8 mouse cellular contexts compared by ENCODE assay signal in the genomic region with DNA sequence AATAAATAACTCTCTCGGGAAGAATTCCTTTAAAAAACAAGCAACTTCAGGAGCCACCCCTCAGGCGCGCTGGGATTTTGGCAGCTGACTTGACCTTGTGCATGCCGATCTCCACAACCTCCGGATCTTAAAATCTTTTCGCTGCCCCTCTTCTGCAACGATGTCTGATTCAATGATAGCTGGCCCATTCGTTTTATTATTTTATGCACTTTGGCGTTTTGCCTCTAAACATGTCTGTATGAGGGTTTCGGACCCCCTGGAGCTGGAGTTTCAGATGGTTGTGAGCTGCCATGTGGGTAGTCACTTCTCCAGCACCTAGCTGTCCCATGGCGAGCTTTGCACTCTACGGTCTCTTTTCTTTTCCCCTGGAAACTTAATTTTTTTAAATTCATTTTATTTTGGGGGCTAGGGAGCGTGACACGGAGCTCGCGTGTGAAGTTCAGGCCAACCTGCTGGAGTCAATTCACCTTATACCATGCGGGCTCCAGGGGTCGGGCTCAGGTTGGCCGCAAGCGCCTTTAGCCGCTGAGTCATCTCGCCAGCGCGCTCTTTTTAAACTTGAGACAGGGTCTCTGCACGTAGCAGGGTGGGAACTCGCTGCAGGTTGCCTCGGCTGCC. TPM values are rescaled to one million over a fixed set of nuclear protein-coding genes. Genes with fewer than 3 reads are reported as not detected.
DNase-seq lines count a peak whose midpoint lies in the region; ATAC-seq and TF ChIP-seq lines count a peak whose summit lies in the region.

No protein-coding gene starts in this region.

- no peaks in the 10 kb centered on the region for H3K9me3 ChIP-seq in E14TG2a.4 (ENCODE audit: low read length)
- H3K9me3 ChIP-seq in forebrain, embryonic 10.5 days, result no peaks in the 10 kb centered on the region
- H3K9me3 ChIP-seq in intestine, embryonic 15.5 days, result no peaks in the 10 kb centered on the region

- TF ChIP-seq CTCF in E14TG2a.4 (conservative IDR thresholded peaks at IDR 0.05; ENCODE audit: low read length), result no peak

- peaks cover 68% of the 10 kb centered on the region for H3K4me1 ChIP-seq in E14TG2a.4 (replicated peaks; ENCODE audit: low read depth, low read length)
- H3K4me1 ChIP-seq in forebrain, embryonic 10.5 days, result peaks cover 41% of the 10 kb centered on the region
- peaks cover 10% of the 10 kb centered on the region for H3K4me1 ChIP-seq in intestine, embryonic 15.5 days (replicated peaks)

- peak; percentile 31 for ATAC-seq in intestine, embryonic 15.5 days
- ATAC-seq in megakaryocyte, adult 5-6 weeks (ENCODE audit: poor library complexity, severe bottlenecking), result peak; percentile 52

- H3K9ac ChIP-seq in intestine, embryonic 15.5 days, result peak overlapping the region; percentile 95

- peak overlapping the region; percentile 99 for H3K27ac ChIP-seq in forebrain, embryonic 10.5 days
- peak overlapping the region; percentile 93 for H3K27ac ChIP-seq in intestine, embryonic 15.5 days

- H3K27me3 ChIP-seq in E14TG2a.4 (ENCODE audit: insufficient read depth, low read length), result peaks cover 14% of the 10 kb centered on the region
- no peaks in the 10 kb centered on the region for H3K27me3 ChIP-seq in forebrain, embryonic 10.5 days (ENCODE audit: poor library complexity, severe bottlenecking)
- H3K27me3 ChIP-seq in intestine, embryonic 15.5 days (replicated peaks), result no peaks in the 10 kb centered on the region

- H3K36me3 ChIP-seq in E14TG2a.4 (ENCODE audit: insufficient read depth, low read length), result peaks cover 37% of the 10 kb centered on the region
- peaks cover 36% of the 10 kb centered on the region for H3K36me3 ChIP-seq in forebrain, embryonic 10.5 days (replicated peaks)
- H3K36me3 ChIP-seq in intestine, embryonic 15.5 days, result no peaks in the 10 kb centered on the region

- peak; percentile 72 for DNase-seq in adrenal gland, postnatal 25 days
- no peak for DNase-seq in adrenal gland, postnatal 4 days (ENCODE audit: low spot score in 2 of 2)
- DNase-seq in forebrain, embryonic 10.5 days (ENCODE audit: extremely low spot score, low spot score), result no peak
- DNase-seq in right cerebral cortex, postnatal 10 days (ENCODE audit: low spot score in 2 of 2), result no peak
- no peak for DNase-seq in retina, postnatal 1 day

- 3% methylated on average over 27 of the region's 27 CpGs for WGBS in forebrain, embryonic 10.5 days
- WGBS in intestine, embryonic 15.5 days, result under 1% methylated on average over 27 of the region's 27 CpGs

- peak overlapping the region; percentile 66 for H3K4me2 ChIP-seq in intestine, embryonic 15.5 days (replicated peaks)

- peak overlapping the region; percentile 93 for H3K4me3 ChIP-seq in E14TG2a.4 (replicated peaks; ENCODE audit: low read length)
- H3K4me3 ChIP-seq in forebrain, embryonic 10.5 days, result peak overlapping the region; percentile 94
- H3K4me3 ChIP-seq in intestine, embryonic 15.5 days (replicated peaks), result peak overlapping the region; percentile 81

RNA-seq across cellular contexts. Expression of gene Tmem79, which starts 0.4 kb away (rescaled TPM):
- 6.6 and 7.8 TPM in 2 replicates for total RNA-seq in adrenal gland, postnatal 25 days (2021)
- 1 to 10 TPM; 3.5 to 3.7 TPM for total RNA-seq in adrenal gland, postnatal 4 days (2021)
- polyA plus RNA-seq in forebrain, embryonic 10.5 days (2016; fragmentation: Nextera tagmentation; extraction: Ambion mirVana), result 2.7 and 3.3 TPM in 2 replicates
- 20.6 and 21.6 TPM in 2 replicates for polyA plus RNA-seq in intestine, embryonic 15.5 days (2015; fragmentation: Nextera tagmentation; extraction: Ambion mirVana)
- total RNA-seq in megakaryocyte, adult 5-6 weeks (2015), result 2.6 TPM in 1 of 2 replicates, not detected in the other
- total RNA-seq in megakaryocyte, adult 5-6 weeks (2017), result 1.2 TPM in 1 of 2 replicates, not detected in the other

RNA-seq across cellular contexts. Expression of gene Smg5, which starts 0.5 kb away (rescaled TPM):
- 55.3 and 59.1 TPM in 2 replicates for total RNA-seq in adrenal gland, postnatal 25 days (2021)
- 10 to 100 TPM; 68.2 to 69.0 TPM for total RNA-seq in adrenal gland, postnatal 4 days (2021)
- 81.7 and 85.6 TPM in 2 replicates for polyA plus RNA-seq in forebrain, embryonic 10.5 days (2016; fragmentation: Nextera tagmentation; extraction: Ambion mirVana)
- polyA plus RNA-seq in intestine, embryonic 15.5 days (2015; fragmentation: Nextera tagmentation; extraction: Ambion mirVana), result 39.9 and 45.8 TPM in 2 replicates
- 20.6 and 21.1 TPM in 2 replicates for total RNA-seq in megakaryocyte, adult 5-6 weeks (2015)
- 34.5 and 48.0 TPM in 2 replicates for total RNA-seq in megakaryocyte, adult 5-6 weeks (2017)

RNA-seq across cellular contexts. Expression of gene Glmp, which starts 10.7 kb away (rescaled TPM):
- 183 and 214 TPM in 2 replicates for total RNA-seq in adrenal gland, postnatal 25 days (2021)
- 100 to 1,000 TPM; 163 to 166 TPM for total RNA-seq in adrenal gland, postnatal 4 days (2021)
- polyA plus RNA-seq in forebrain, embryonic 10.5 days (2016; fragmentation: Nextera tagmentation; extraction: Ambion mirVana), result 114 and 124 TPM in 2 replicates
- 268 and 282 TPM in 2 replicates for polyA plus RNA-seq in intestine, embryonic 15.5 days (2015; fragmentation: Nextera tagmentation; extraction: Ambion mirVana)
- total RNA-seq in megakaryocyte, adult 5-6 weeks (2015), result 146 and 170 TPM in 2 replicates
- 40.6 and 45.1 TPM in 2 replicates for total RNA-seq in megakaryocyte, adult 5-6 weeks (2017)

RNA-seq across cellular contexts. Expression of gene Paqr6, which starts 28.8 kb away (rescaled TPM):
- total RNA-seq in adrenal gland, postnatal 25 days (2021), result 1.6 and 1.9 TPM in 2 replicates
- 1 to 10 TPM; 4.9 to 6.4 TPM for total RNA-seq in adrenal gland, postnatal 4 days (2021)
- 1.1 and 1.2 TPM in 2 replicates for polyA plus RNA-seq in forebrain, embryonic 10.5 days (2016; fragmentation: Nextera tagmentation; extraction: Ambion mirVana)
- 3.7 and 4.2 TPM in 2 replicates for polyA plus RNA-seq in intestine, embryonic 15.5 days (2015; fragmentation: Nextera tagmentation; extraction: Ambion mirVana)
- total RNA-seq in megakaryocyte, adult 5-6 weeks (2015), result not detected in 2 replicates
- total RNA-seq in megakaryocyte, adult 5-6 weeks (2017), result not detected in 2 replicates

RNA-seq across cellular contexts. Expression of gene Bglap3, which starts 37.0 kb away (rescaled TPM):
- 0.79 and 2.3 TPM in 2 replicates for total RNA-seq in adrenal gland, postnatal 25 days (2021)
- total RNA-seq in adrenal gland, postnatal 4 days (2021), result 1 to 10 TPM in 1 of 2 experiments, under 1 TPM in 1; 0.93 to 1.1 TPM
- polyA plus RNA-seq in forebrain, embryonic 10.5 days (2016; fragmentation: Nextera tagmentation; extraction: Ambion mirVana), result 0.10 and 0.24 TPM in 2 replicates
- polyA plus RNA-seq in intestine, embryonic 15.5 days (2015; fragmentation: Nextera tagmentation; extraction: Ambion mirVana), result 1.3 and 2.7 TPM in 2 replicates
- total RNA-seq in megakaryocyte, adult 5-6 weeks (2015), result not detected in 2 replicates
- total RNA-seq in megakaryocyte, adult 5-6 weeks (2017), result not detected in 2 replicates
